Mouse (Mus musculus): Measurements from ENCODE around the gene Traip. TPM values are rescaled to one million over a fixed set of nuclear protein-coding genes. Genes with fewer than 3 reads are reported as not detected.

The Traip gene
- total RNA-seq, 2 experiments from 2014 or later: 16.4 to 17.7 TPM

GRCm38 (mm10) chr9:107962916-107963315 lies 13.0 kb downstream of the Traip start:
- intact Hi-C loops (cut with DNase I): loop anchor here (1.0 to 5.0 kb wide), 4 partner anchors 23 to 104 kb away; partner anchors contain the start of gene Amigo3
- no peak for DNase-seq (ENCODE audit: extremely low spot score in 1 of 2, low spot score in 2 of 2)

- intact Hi-C loops (cut with DNase I): loop anchor here (1.0 to 5.0 kb wide), 3 partner anchors 23 to 104 kb away; partner anchors contain the start of gene Amigo3
- peak; percentile 63 to 89 for DNase-seq (ENCODE audit: extremely low spot score in 1 of 2, low spot score in 2 of 2)
Measured at GRCm38 (mm10) chr9:107963700-107964099, 13.8 kb downstream of the Traip start.

- intact Hi-C loops (cut with DNase I): loop anchor here (5.0 kb wide), 2 partner anchors 88 to 103 kb away; partner anchors contain the start of gene Amigo3
- no peak for DNase-seq (ENCODE audit: extremely low spot score in 1 of 2, low spot score in 2 of 2)
Measured at GRCm38 (mm10) chr9:107964681-107965080, 14.7 kb downstream of the Traip start.

GRCm38 (mm10) chr9:107966676-107967075 lies 16.7 kb downstream of the Traip start:
- DNase-seq (ENCODE audit: extremely low spot score in 1 of 2, low spot score in 2 of 2): no peak
- intact Hi-C loops (cut with DNase I): no loop called here

GRCm38 (mm10) chr9:107967437-107967836 lies 17.5 kb downstream of the Traip start:
- DNase-seq (ENCODE audit: extremely low spot score in 1 of 2, low spot score in 2 of 2): no peak
- intact Hi-C loops (cut with DNase I): no loop called here

GRCm38 (mm10) chr9:107968531-107968930 lies 18.6 kb downstream of the Traip start:
- DNase-seq (ENCODE audit: extremely low spot score in 1 of 2, low spot score in 2 of 2): no peak
- intact Hi-C loops (cut with DNase I): no loop called here

- DNase-seq (ENCODE audit: extremely low spot score in 1 of 2, low spot score in 2 of 2): no peak
- intact Hi-C loops (cut with DNase I): no loop called here
Measured at GRCm38 (mm10) chr9:107970311-107970710, 20.4 kb downstream of the Traip start.

GRCm38 (mm10) chr9:107971690-107972541 lies 22.0 kb downstream of the Traip start:
- no peak for DNase-seq (ENCODE audit: extremely low spot score in 1 of 2, low spot score in 2 of 2)
- intact Hi-C loops (cut with DNase I): no loop called here

GRCm38 (mm10) chr9:107974491-107975171 lies 24.7 kb downstream of the Traip start:
- no peak for DNase-seq (ENCODE audit: extremely low spot score in 1 of 2, low spot score in 2 of 2)
- intact Hi-C loops (cut with DNase I): no loop called here

GRCm38 (mm10) chr9:107975399-107976386 lies 25.8 kb downstream of the Traip start, which contains the start of gene Uba7:
Gene Uba7 (plus strand): TSS chr9:107975505.
- DNase-seq (ENCODE audit: extremely low spot score in 1 of 2, low spot score in 2 of 2): no peak
- intact Hi-C loops (cut with DNase I): no loop called here

- DNase-seq (ENCODE audit: extremely low spot score in 1 of 2, low spot score in 2 of 2): no peak
Measured at GRCm38 (mm10) chr9:107978815-107979214, 28.9 kb downstream of the Traip start.

GRCm38 (mm10) chr9:107981684-107982605 lies 32.0 kb downstream of the Traip start:
- intact Hi-C loops (cut with DNase I): no loop called here
- peak in 1 of 2 experiments; percentile 52 for DNase-seq (ENCODE audit: extremely low spot score in 1 of 2, low spot score in 2 of 2)

More at GRCm38 (mm10) chr9:107978815-107979214, 28.9 kb downstream of the Traip start:
- intact Hi-C loops (cut with DNase I): no loop called here

- DNase-seq (ENCODE audit: extremely low spot score in 1 of 2, low spot score in 2 of 2): peak in 1 of 2 experiments; percentile 91
- intact Hi-C loops (cut with DNase I): no loop called here
Measured at GRCm38 (mm10) chr9:107982681-107983346, 32.9 kb downstream of the Traip start, which contains the start of gene Gm20661. Gene Gm20661 (plus strand): TSS chr9:107983058.

- intact Hi-C loops (cut with DNase I): no loop called here
- DNase-seq (ENCODE audit: extremely low spot score in 1 of 2, low spot score in 2 of 2): peak in 1 of 2 experiments; percentile 95
Measured at GRCm38 (mm10) chr9:107983421-107983890, 33.5 kb downstream of the Traip start.

GRCm38 (mm10) chr9:107984052-107984753 lies 34.3 kb downstream of the Traip start:
- no peak for DNase-seq (ENCODE audit: extremely low spot score in 1 of 2, low spot score in 2 of 2)
- intact Hi-C loops (cut with DNase I): no loop called here

GRCm38 (mm10) chr9:107984754-107985055 lies 34.8 kb downstream of the Traip start:
- no peak for DNase-seq (ENCODE audit: extremely low spot score in 1 of 2, low spot score in 2 of 2)
- intact Hi-C loops (cut with DNase I): no loop called here
